Mouse (Mus musculus): ENCODE data around the gene Tecpr2. TPM values are rescaled to one million over a fixed set of nuclear protein-coding genes. Genes with fewer than 3 reads are reported as not detected.
A peak's percentile ranks its signal among the peaks of the same experiment; 100 is the strongest.

The Tecpr2 gene
- polyA plus RNA-seq, 1 experiment from 2014 or later: 2.1 TPM

DNA sequence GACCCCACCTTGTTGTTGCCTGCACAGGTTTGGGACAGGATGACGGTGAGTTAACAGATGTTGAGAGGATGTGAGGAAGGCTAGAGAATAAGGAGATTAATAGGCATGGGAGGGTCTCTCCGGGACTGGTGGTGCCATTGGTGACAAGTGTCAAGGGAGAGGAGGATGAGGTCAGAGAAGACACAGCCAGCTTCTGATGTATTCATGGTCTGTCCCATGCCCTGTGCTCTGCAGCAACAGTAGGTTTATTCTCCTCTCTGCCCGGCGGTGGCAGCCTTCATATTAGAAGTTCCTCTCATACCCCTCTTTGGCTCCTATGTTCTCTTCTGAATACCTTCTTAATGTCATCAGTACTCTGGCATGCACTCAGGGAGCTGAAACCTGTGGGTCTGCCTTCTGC is 31.2 kb downstream of the Tecpr2 start:
- Histone ChIP-seq H3K27me3 (ENCODE audit: control insufficient read depth, insufficient read depth, low read depth, low read length) (no peaks in the 10 kb centered on the region), H3K4me1 (ENCODE audit: control insufficient read depth, low read depth, low read length) (no peaks in the 10 kb centered on the region), H3K36me3 (ENCODE audit: control insufficient read depth, insufficient read depth) (peaks cover 16% of the 10 kb centered on the region), H3K9me3 (replicated peaks; ENCODE audit: control insufficient read depth, low read length) (no peaks in the 10 kb centered on the region), H3K4me2 (ENCODE audit: low read depth, low read length) (no peak overlapping the region), H3K9ac (ENCODE audit: low read depth, low read length) (no peak overlapping the region), H3K4me3 (ENCODE audit: low read depth, low read length) (no peak overlapping the region), H3K27ac (ENCODE audit: low read length) (no peak overlapping the region)
- WGBS (ENCODE audit: insufficient replicate concordance): 81% methylated on average over 4 of the region's 4 CpGs
- ATAC-seq (ENCODE audit: low read depth): no peak

DNA sequence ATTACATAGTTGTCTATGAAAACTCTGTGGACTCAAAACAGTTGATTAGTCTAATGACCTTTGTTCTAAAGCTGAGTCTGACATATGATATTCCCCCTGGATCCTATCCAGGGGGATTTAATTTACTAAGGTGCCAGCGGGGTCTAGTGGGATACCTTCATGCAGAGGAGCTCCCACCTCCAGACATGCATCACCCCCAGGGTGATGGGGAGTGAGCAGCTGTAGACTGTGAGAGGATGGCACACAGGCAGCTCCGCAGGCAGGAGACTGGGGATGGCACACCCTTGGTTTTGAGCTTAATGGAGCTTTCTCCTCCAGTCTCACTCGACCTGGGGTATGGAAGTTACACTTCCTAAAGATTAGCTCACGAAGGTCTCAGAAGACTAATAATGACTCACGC is 32.5 kb downstream of the Tecpr2 start:
- ATAC-seq (ENCODE audit: low read depth): no peak
- no peak overlapping the region for H3K4me3 ChIP-seq (ENCODE audit: low read depth, low read length)
- no peak overlapping the region for H3K4me2 ChIP-seq (ENCODE audit: low read depth, low read length)
- 73% methylated on average over 5 of the region's 5 CpGs for WGBS (ENCODE audit: insufficient replicate concordance)
- no peak overlapping the region for H3K27ac ChIP-seq (ENCODE audit: low read length)
- H3K27me3 ChIP-seq (ENCODE audit: control insufficient read depth, insufficient read depth, low read depth, low read length): no peaks in the 10 kb centered on the region
- H3K9me3 ChIP-seq (replicated peaks; ENCODE audit: control insufficient read depth, low read length): no peaks in the 10 kb centered on the region
- no peaks in the 10 kb centered on the region for H3K4me1 ChIP-seq (ENCODE audit: control insufficient read depth, low read depth, low read length)
- no peak overlapping the region for H3K9ac ChIP-seq (ENCODE audit: low read depth, low read length)
- H3K36me3 ChIP-seq (ENCODE audit: control insufficient read depth, insufficient read depth): peaks cover 16% of the 10 kb centered on the region

DNA sequence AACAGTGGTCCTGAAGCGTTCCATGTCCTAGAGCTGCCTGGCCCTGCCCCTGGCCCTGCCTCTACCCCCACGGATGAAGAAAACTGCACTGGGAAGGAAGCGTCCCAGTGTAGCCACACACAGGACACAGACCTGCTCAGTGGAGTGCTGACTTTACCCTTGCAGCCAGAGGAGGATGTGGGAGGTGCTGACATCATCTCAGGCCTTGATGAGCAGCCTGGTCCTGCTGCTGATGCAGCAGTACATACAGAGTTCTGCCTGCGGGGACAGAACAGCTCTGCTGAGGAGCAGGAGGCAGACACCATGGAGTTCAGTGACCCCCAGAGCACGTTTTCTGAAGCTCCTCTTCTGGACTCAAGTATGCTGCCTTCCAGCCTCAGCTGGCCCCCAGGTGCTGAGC is 43.8 kb downstream of the Tecpr2 start:
- Histone ChIP-seq H3K4me3 (ENCODE audit: low read depth, low read length) (no peak overlapping the region), H3K9ac (ENCODE audit: low read depth, low read length) (no peak overlapping the region), H3K27me3 (ENCODE audit: control insufficient read depth, insufficient read depth, low read depth, low read length) (no peaks in the 10 kb centered on the region), H3K4me2 (ENCODE audit: low read depth, low read length) (no peak overlapping the region), H3K4me1 (ENCODE audit: control insufficient read depth, low read depth, low read length) (peaks cover 8% of the 10 kb centered on the region), H3K9me3 (replicated peaks; ENCODE audit: control insufficient read depth, low read length) (no peaks in the 10 kb centered on the region), H3K36me3 (ENCODE audit: control insufficient read depth, insufficient read depth) (peaks cover 6% of the 10 kb centered on the region; the same call in 1 of the 2 replicates), H3K27ac (ENCODE audit: low read length) (no peak overlapping the region)
- WGBS (ENCODE audit: insufficient replicate concordance): 63% methylated on average over 5 of the region's 5 CpGs
- 0 out of 2 replicates have a peak, but pooled peaks have one; percentile 22 for ATAC-seq (ENCODE audit: low read depth)

DNA sequence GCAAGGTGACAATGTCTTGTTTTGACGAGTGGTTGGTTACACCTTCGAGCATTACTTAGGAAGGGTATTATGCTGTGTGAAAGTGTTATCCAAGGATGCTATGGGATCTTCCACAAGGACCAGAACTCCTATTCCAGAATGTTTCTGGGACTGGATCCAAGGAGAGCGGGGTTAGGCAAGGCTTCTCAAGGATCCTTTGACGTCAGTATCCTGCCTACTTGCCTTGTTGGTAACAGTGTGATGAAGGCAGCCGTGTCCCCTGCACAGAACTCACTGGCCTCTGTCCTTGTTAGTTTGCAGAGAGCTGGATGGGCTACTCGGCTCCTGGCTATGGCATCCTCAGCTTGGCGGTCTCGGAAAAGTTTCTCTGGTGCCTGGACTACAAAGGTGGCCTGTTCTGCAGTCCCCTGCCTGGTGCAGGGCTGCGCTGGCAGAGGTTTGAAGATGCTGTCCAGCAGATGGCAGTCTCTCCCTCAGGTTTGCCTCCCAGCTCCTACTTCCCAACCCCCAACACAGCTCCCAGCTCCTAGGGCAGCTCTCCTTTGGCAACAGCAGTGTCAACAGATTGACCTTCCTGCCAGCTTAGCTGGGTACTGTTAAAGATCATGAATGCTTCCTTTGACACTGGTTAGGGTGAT is 47.0 kb downstream of the Tecpr2 start:
- ATAC-seq (ENCODE audit: low read depth): peak; percentile 85
- Histone ChIP-seq H3K4me3 (ENCODE audit: low read depth, low read length) (no peak overlapping the region), H3K27ac (ENCODE audit: low read length) (no peak overlapping the region), H3K4me1 (ENCODE audit: control insufficient read depth, low read depth, low read length) (peaks cover 8% of the 10 kb centered on the region), H3K27me3 (ENCODE audit: control insufficient read depth, insufficient read depth, low read depth, low read length) (no peaks in the 10 kb centered on the region), H3K9ac (ENCODE audit: low read depth, low read length) (no peak overlapping the region), H3K9me3 (replicated peaks; ENCODE audit: control insufficient read depth, low read length) (no peaks in the 10 kb centered on the region), H3K36me3 (ENCODE audit: control insufficient read depth, insufficient read depth) (peaks cover 8% of the 10 kb centered on the region; the same call in 1 of the 2 replicates), H3K4me2 (ENCODE audit: low read depth, low read length) (no peak overlapping the region)
- WGBS (ENCODE audit: insufficient replicate concordance): 61% methylated on average over 9 of the region's 9 CpGs

DNA sequence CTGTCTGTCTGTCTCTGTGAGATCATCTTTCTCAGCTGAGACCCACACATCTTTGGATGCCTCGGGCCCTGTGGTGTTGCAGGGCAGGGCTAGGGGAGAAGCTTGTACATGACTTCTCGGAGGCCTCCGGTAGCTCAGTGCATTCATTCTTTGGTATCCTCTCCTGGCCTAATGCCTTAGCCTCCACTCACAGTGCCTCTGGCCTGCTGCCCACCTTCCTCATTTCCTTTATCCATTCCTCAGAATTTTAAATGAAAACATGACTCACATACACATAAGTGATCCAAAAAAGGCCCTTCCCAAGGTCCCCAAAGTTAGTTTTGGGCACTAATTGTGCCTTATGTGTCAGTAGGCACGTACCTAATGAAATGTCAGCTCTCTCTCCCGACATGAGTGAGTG is 48.4 kb downstream of the Tecpr2 start:
- Histone ChIP-seq H3K27ac (ENCODE audit: low read length) (no peak overlapping the region), H3K4me1 (ENCODE audit: control insufficient read depth, low read depth, low read length) (peaks cover 8% of the 10 kb centered on the region), H3K4me2 (ENCODE audit: low read depth, low read length) (no peak overlapping the region), H3K36me3 (ENCODE audit: control insufficient read depth, insufficient read depth) (peaks cover 11% of the 10 kb centered on the region; the same call in 1 of the 2 replicates), H3K27me3 (ENCODE audit: control insufficient read depth, insufficient read depth, low read depth, low read length) (no peaks in the 10 kb centered on the region), H3K4me3 (ENCODE audit: low read depth, low read length) (no peak overlapping the region), H3K9me3 (replicated peaks; ENCODE audit: control insufficient read depth, low read length) (no peaks in the 10 kb centered on the region), H3K9ac (ENCODE audit: low read depth, low read length) (no peak overlapping the region)
- ATAC-seq (ENCODE audit: low read depth): no peak
- 81% methylated on average over 5 of the region's 5 CpGs for WGBS (ENCODE audit: insufficient replicate concordance)

DNA sequence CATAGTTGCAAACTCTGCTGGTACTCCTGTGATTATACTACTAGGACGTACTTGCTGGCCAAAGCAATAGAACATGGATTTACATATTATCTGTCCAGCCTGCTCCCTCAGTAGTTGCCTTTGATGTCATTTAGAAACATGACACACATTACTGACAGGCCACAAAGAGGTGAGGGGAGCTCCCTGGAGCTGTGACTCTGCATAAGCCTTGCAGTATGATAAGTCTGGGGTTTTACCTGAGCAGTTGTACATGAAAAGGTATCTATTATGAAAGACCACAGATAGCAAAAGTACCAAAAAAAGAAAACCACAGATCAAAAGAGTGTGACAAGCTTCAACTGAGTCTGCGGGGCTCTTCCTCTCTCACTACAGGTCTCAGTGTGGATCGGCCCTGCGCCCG is 50.3 kb downstream of the Tecpr2 start:
- Histone ChIP-seq H3K9ac (ENCODE audit: low read depth, low read length) (no peak overlapping the region), H3K4me2 (ENCODE audit: low read depth, low read length) (no peak overlapping the region), H3K36me3 (ENCODE audit: control insufficient read depth, insufficient read depth) (peaks cover 8% of the 10 kb centered on the region; the same call in 1 of the 2 replicates), H3K27ac (ENCODE audit: low read length) (no peak overlapping the region), H3K27me3 (ENCODE audit: control insufficient read depth, insufficient read depth, low read depth, low read length) (no peaks in the 10 kb centered on the region), H3K4me3 (ENCODE audit: low read depth, low read length) (no peak overlapping the region), H3K9me3 (replicated peaks; ENCODE audit: control insufficient read depth, low read length) (no peaks in the 10 kb centered on the region), H3K4me1 (ENCODE audit: control insufficient read depth, low read depth, low read length) (peaks cover 8% of the 10 kb centered on the region)
- 81% methylated on average over 5 of the region's 5 CpGs for WGBS (ENCODE audit: insufficient replicate concordance)
- ATAC-seq (ENCODE audit: low read depth): no peak

DNA sequence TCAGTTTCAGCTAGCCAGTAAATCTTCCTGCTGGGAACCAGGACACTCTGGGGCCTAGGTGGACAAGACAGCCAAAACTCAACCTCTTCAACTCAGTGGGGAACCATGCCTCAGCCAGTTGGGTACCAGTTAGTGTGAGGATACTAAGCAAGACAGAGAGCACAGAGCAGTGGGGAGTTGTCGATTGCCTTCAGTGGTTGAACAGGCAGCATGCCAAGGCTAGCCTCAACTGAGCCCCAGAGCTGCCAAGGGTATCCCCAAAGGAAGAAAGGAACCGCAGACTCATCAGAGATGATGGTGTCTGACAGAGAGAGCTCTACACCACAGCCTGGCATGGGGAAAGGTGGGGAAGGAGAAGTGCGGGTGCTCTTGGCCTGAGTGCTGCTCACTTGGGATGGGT is 51.8 kb downstream of the Tecpr2 start:
- no peaks in the 10 kb centered on the region for H3K9me3 ChIP-seq (replicated peaks; ENCODE audit: control insufficient read depth, low read length)
- WGBS (ENCODE audit: insufficient replicate concordance): 80% methylated on average over 3 of the region's 3 CpGs
- no peak overlapping the region for H3K4me3 ChIP-seq (ENCODE audit: low read depth, low read length)
- no peak overlapping the region for H3K9ac ChIP-seq (ENCODE audit: low read depth, low read length)
- no peak for ATAC-seq (ENCODE audit: low read depth)
- H3K4me2 ChIP-seq (ENCODE audit: low read depth, low read length): no peak overlapping the region
- H3K36me3 ChIP-seq (ENCODE audit: control insufficient read depth, insufficient read depth): peaks cover 8% of the 10 kb centered on the region; the same call in 1 of the 2 replicates
- no peak overlapping the region for H3K27ac ChIP-seq (ENCODE audit: low read length)
- no peaks in the 10 kb centered on the region for H3K27me3 ChIP-seq (ENCODE audit: control insufficient read depth, insufficient read depth, low read depth, low read length)
- peaks cover 8% of the 10 kb centered on the region for H3K4me1 ChIP-seq (ENCODE audit: control insufficient read depth, low read depth, low read length)

DNA sequence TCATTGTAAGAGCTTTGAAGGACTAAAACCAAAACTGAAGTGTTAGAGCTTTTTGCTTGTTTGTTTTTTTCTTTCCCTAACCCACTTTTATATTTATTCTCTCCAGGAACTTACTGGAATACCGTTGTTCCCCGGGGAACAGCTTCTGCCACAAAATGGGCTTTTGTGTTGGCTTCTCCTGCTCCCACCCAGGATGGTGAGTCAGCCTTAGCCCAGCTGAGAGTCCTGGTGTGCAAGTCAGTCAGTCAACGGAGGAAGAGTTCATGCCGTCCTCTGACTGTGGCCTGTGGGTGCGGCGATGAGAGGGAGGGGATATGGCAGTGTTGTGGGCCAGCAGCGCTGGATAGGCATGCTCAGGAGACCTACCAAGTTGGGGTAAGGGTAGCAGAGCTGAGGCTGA is 57.2 kb downstream of the Tecpr2 start:
- H3K36me3 ChIP-seq (ENCODE audit: control insufficient read depth, insufficient read depth): 0 out of 2 replicates have a peak, but pooled peaks cover 3% of the 10 kb centered on the region
- no peak for ATAC-seq (ENCODE audit: low read depth)
- no peaks in the 10 kb centered on the region for H3K9me3 ChIP-seq (replicated peaks; ENCODE audit: control insufficient read depth, low read length)
- peaks cover 7% of the 10 kb centered on the region for H3K4me1 ChIP-seq (ENCODE audit: control insufficient read depth, low read depth, low read length)
- 84% methylated on average over 7 of the region's 7 CpGs for WGBS (ENCODE audit: insufficient replicate concordance)
- H3K4me2 ChIP-seq (ENCODE audit: low read depth, low read length): no peak overlapping the region
- no peak overlapping the region for H3K9ac ChIP-seq (ENCODE audit: low read depth, low read length)
- H3K27ac ChIP-seq (ENCODE audit: low read length): no peak overlapping the region
- H3K27me3 ChIP-seq (ENCODE audit: control insufficient read depth, insufficient read depth, low read depth, low read length): no peaks in the 10 kb centered on the region
- H3K4me3 ChIP-seq (ENCODE audit: low read depth, low read length): no peak overlapping the region

DNA sequence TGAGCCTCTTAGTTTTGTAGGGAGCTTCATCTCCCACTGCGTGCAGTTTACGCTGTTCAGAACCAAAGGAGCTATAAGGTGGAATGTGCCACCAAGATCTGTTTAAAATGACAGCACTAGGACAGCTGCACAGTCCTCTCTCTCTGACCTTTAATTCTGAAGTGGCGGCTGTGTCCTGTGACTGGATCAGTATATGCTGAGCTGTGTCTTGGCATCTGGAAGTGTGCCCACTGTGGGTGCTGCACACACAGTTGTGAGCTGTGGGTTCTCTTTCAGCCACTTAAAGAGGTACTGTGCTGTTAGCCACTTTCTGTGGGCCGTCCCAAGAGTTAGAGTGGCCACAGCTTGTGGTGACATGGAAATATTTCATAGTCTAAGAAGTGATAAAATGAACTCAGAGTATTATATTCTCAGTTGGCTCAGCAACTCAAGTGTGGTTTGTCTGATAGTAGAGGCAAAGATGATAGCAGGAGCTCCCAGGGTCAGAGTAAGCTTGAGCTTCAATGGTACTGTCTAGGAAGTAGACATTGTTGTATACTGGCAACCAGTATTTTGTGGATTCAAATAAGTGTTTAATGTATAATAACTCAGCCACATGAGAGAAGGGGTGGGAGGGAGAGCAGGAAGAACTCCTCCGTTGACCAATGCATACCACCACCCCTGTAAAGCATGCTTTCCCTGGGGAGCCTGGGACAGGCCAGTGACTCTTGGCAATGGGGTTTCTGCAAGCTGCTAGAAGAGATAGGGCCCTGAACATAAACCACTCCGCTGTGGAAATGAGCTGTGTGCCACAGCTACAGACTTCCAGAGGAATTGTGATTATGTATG is 59.2 kb downstream of the Tecpr2 start:
- ATAC-seq (ENCODE audit: low read depth): no peak
- WGBS (ENCODE audit: insufficient replicate concordance): 63% methylated on average over 6 of the region's 6 CpGs
- H3K4me1 ChIP-seq (ENCODE audit: control insufficient read depth, low read depth, low read length): peaks cover 18% of the 10 kb centered on the region
- H3K27ac ChIP-seq (ENCODE audit: low read length): 0 out of 2 replicates have a peak overlapping the region, but pooled peaks have one; percentile 27
- no peaks in the 10 kb centered on the region for H3K27me3 ChIP-seq (ENCODE audit: control insufficient read depth, insufficient read depth, low read depth, low read length)
- no peaks in the 10 kb centered on the region for H3K9me3 ChIP-seq (replicated peaks; ENCODE audit: control insufficient read depth, low read length)
- H3K36me3 ChIP-seq (ENCODE audit: control insufficient read depth, insufficient read depth): no peaks in the 10 kb centered on the region
- H3K4me2 ChIP-seq (ENCODE audit: low read depth, low read length): no peak overlapping the region
- no peak overlapping the region for H3K4me3 ChIP-seq (ENCODE audit: low read depth, low read length)
- H3K9ac ChIP-seq (ENCODE audit: low read depth, low read length): no peak overlapping the region; the same call in 1 of the 2 replicates
